Mouse (Mus musculus) frontal cortex, postnatal 25 days (tissue): ENCODE measurements at regions not wholly inside any gene's neighbourhood (a gene's known extent, or its start where the extent isn't known, plus 50 kb on each side); places are given as distances from the start of the nearest gene placed in this dataset.

Experiments used
- DNase-seq, 2 experiments: peaks; one replicate each; pipeline ENCODE4 v3.0.0; 2022; ENCODE audit warnings: low spot score in 2 of 2

DNA sequence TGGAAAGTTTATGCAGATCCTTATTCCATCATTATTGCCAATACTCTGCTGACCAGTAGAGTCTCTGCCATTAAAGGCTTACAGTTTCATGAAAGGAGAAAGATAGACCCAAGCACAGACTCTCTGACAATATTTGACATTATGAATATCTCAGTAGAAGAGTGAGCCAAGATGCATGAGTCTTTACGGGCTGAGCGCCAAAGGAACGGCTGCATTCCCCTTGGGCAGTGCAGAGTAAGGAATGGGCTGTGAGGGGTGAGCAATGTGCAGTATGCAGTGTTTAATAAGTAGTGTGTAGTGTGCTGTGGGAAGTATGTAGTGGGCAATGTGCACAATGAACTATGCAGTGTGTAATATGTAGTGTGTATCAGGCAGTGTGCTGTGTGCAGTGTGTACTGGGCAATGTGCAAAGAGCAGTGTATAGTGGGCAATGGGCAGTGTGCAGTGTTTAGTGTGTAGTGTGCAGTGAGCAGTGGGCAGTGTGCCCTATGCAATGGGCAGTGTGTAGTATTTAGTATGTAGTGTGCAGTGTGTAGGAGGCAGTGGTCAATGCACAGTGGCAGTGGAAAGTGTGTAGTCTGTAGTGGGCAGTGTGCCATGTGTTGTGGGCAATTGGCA is 671.8 kb downstream of the 5730522E02Rik start:
- no peak for DNase-seq

DNA sequence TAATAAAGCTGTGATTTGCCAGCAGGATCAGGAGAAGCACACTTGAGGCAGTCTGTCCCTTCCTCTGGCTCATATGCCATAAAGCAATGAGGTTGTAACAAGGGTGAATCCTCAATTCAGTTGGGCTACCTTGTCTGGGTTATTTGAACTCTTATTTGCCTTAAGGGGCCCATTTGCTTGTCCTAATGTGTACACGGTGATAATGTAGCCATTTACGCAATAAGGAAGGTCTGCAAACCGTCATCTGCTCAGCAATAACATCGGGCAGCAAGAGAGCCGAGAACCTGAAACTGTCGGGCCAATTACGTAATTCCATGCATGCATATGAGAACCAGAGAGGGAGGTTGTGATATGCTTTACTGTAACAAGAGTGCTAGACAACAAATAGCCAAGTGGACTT is 674.5 kb downstream of the 5730522E02Rik start:
- no peak for DNase-seq

DNA sequence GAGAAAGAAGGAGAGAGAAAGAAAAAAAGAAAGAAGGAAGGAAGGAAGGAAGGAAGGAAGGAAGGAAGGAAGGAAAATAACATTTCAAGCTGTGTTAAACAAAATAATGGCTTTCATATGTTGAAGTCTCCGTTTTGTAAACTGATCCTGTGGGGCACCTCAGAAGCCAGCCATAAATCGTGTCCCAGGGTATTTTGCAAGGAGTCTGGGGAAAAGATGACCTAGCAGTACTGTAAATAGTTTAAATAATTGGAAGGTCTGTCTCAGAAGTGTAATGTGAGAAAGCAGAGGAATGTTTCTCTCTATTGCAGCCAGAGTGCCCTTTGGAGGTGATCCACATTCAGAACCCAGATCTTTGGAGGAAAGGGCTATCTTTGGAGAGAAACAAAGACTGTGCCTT is 677.5 kb downstream of the 5730522E02Rik start:
- DNase-seq = no peak

DNA sequence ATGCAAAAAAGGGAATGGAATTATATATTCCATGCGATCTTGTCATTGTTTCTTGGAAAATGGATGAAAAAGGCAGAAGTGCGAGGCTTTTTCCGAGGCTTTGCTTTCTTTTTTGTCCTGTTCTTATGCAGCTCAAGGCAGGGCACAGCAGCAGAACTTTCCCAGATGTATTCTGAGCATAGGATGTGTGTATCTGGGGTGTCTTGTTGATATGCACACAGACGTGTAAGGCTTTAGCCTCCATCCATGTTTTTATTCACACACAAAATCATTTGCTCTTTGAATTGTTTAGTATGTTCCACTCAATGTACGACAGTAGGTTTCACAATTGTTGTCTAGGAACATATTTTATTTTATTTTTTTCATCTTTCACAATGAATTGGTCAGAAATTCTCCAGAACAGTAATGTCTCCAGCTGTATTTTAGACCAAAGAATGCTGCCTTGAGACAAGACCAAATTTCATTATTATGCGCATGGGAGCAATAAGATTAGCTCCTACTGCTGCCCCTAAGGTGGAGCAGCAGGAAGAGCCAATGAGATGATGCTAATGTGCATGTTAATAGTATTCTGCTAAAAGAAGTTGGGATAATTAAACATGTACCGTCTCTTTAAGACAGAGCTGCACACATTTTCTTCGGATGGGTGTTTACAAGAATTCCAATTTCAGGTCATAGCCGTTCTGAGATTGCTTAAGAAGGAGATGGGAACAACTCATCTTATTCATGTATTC is 678.7 kb downstream of the 5730522E02Rik start:
- no peak for DNase-seq

- no peak for DNase-seq
Observed at GRCm38 (mm10) chr11:25528056-25528455, 682.5 kb downstream of the 5730522E02Rik start.

DNA sequence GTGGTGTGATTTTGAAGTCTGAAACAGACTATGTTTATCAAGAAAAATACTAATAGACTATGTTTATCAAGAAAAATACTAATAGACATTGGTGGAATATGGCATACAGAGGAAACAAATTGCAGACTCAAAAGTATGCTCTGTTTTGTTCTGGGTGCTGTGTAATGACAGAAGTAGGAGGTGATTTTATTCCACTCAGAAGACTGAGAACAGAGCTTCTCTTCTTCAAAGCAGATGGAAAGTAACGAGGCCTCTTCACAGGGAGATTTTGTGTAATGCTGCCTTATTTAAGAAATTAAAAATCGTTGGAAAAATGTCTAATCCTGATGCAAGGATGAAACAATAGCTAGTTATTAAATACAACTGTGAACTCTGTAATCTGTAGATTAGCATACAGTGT is 691.7 kb downstream of the 5730522E02Rik start:
- DNase-seq = no peak

- DNase-seq = no peak
Observed at GRCm38 (mm10) chr11:25518131-25518530, 692.4 kb downstream of the 5730522E02Rik start.

- DNase-seq = no peak
Observed at GRCm38 (mm10) chr11:25505500-25505899, 705.1 kb downstream of the 5730522E02Rik start.

- DNase-seq = no peak
Observed at GRCm38 (mm10) chr11:25473682-25474365, 736.7 kb downstream of the 5730522E02Rik start.

GRCm38 (mm10) chr11:25469819-25470218 is 740.7 kb downstream of the 5730522E02Rik start:
- DNase-seq = no peak

DNA sequence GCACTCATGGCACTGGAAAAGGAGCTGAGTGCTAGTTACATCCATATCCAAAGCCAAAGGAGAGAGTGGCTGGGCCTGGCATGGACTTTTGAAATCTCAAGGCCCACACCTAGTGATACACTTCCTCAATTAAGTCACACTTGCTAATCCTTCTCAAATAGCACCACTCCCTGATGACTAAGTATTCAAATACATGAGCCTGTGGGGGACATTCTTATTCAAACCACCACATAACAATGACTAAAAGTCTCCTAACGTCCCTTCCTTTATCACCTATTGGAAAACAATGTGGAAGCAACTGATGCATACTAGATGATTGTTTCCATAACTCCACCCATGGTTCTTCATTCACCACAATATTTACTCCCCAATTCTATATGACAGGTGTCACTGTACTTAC is 773.4 kb downstream of the 5730522E02Rik start:
- DNase-seq = no peak

DNA sequence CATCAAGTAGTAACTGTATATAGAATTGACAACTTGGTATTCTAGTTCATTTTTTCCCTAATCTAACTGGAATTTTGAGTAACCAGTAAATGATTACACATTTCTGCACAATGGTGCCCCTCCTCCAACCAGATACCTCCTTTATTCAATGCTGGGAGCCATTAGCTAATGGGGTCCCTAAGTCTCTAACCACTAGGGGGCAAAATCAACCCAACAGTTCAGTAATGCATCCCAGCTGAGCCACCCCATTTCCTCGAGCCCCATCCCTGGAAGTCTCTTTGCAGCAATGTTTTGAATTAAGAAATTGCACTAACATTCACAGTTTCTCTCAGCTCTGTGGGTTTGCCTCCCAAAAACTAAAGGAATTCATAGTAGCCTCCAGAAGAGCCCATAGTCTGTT is 774.9 kb downstream of the 5730522E02Rik start:
- DNase-seq = no peak

GRCm38 (mm10) chr11:25423186-25423585 is 787.4 kb downstream of the 5730522E02Rik start:
- DNase-seq = no peak

GRCm38 (mm10) chr11:25421486-25421885 is 789.1 kb downstream of the 5730522E02Rik start:
- DNase-seq = no peak

DNA sequence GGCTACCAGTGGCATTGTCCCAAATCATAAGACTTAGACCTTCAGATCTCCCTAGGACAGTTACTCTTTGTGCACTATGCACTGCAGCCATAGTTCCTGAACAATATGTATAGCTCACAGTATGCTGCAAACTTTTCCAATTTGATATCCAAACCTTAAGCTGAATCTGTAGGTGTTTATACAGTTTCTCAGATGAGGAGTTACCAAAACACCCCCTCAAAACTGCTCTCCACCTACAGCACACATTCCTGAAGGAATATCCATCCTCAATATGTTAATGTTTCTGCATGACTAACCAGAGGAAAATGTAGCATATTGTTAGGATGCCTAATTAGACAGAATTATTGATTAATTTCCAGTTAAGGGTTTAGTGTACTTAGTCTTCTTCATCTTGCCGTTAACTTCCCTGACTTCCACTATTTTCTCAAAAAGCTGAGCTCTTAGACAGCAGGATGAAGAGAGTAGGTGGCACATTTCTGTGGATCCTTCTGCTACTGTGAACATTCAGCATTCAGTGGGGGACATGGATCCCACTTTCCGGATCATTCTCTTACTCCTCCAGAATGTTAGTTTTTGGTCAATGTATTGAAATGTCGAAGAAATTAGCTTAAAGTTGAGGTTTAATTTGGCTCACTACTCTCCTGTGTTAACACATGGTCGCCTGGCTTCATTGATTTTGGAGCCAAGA is 800.0 kb downstream of the 5730522E02Rik start:
- DNase-seq = no peak

DNA sequence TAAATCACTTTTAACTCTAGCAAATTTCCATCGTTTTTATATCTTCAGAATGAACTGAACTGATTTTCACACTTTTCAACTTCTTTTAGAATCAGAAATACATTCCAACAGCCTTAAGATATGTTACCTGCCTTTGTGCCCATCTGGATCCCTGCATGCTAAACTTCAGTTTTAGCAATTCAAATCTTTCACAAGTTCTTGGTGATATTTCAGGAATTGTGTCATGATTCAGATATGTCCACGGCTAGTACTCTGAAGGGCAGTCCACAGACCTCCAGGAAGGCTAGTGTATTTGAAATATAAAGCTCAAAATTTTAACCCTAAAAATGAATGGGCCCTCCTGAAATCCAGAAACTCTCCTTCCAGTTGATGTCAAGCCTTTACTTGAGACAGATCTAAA is 818.9 kb downstream of the 5730522E02Rik start:
- no peak for DNase-seq

- no peak for DNase-seq
Observed at GRCm38 (mm10) chr11:25367111-25367510, 843.5 kb downstream of the 5730522E02Rik start.

DNA sequence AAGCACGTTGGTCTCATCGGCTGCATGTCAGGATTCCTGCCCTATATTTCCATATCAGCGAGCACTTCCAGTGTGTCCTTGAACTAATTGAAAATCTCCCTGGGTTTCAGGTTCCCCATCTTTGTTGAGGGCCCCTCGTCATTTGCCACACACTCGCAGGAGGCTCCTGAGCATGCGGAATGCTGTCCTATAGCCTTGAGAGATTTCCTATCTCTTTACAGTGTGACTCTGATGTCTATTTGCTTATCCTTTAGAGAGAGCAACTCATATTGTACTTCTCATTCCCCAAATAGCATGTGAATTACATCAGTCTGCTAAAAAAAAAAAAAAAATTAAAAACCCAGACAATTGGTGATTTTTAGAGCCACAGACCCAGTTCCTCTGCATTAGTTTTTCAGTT is 845.1 kb downstream of the 5730522E02Rik start:
- no peak for DNase-seq

- no peak for DNase-seq
Observed at GRCm38 (mm10) chr11:25359723-25360122, 850.8 kb downstream of the 5730522E02Rik start.

DNA sequence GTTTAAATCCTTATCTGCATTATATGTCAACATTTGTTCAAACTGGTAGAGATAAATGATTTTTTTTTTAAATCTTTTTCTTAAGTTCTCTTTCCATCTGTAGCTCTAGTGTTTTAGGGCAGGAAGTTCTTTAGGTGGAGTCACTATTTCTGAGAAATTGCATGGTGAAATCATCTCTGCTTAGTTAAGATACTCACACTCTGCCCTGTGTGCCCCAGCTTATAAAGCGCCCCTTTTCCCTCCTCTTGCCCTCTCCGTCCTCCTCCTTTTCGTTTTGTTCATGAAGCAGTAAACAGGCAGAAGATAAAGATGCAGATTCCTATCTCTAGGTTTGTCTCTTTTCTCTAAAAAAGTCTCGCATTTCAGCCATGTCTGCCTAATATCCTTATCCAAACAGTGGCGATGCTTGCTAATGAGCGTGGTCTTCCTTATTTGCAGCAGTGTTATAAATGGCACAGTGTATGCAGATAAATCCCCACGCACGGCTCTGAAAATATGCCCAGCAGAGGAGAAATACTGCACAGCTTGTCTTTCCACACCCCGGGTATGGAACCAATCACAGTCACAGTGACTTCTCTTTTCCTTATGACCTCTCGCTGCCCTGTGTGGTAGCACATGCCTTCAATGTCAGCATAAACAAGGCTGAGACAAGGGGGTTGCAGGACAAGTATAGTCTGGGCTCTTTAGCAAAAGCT is 852.7 kb downstream of the 5730522E02Rik start:
- no peak for DNase-seq

GRCm38 (mm10) chr11:25356671-25357586 is 853.6 kb downstream of the 5730522E02Rik start:
- no peak for DNase-seq
